Mouse (Mus musculus) brain, adult 10 weeks (tissue): ENCODE measurements around the gene Dpp6. TPM values are rescaled to one million over a fixed set of nuclear protein-coding genes. Genes with fewer than 3 reads are reported as not detected.

Experiments used
- polyA plus RNA-seq: library from polyadenylated mRNA; stranded (reverse); fragments of 350-450 nt; fragmentation: Illumina TruSeq; extraction: RNeasy Lipid Tissue Mini Kit (QIAGEN cat#74804); gene quantifications from one replicate; pipeline ENCODE4 v1.2.3, GENCODE M21; 2015; ENCODE audit warnings: low read depth, low replicate concordance

The Dpp6 gene
- polyA plus RNA-seq, result 135 TPM

DNA sequence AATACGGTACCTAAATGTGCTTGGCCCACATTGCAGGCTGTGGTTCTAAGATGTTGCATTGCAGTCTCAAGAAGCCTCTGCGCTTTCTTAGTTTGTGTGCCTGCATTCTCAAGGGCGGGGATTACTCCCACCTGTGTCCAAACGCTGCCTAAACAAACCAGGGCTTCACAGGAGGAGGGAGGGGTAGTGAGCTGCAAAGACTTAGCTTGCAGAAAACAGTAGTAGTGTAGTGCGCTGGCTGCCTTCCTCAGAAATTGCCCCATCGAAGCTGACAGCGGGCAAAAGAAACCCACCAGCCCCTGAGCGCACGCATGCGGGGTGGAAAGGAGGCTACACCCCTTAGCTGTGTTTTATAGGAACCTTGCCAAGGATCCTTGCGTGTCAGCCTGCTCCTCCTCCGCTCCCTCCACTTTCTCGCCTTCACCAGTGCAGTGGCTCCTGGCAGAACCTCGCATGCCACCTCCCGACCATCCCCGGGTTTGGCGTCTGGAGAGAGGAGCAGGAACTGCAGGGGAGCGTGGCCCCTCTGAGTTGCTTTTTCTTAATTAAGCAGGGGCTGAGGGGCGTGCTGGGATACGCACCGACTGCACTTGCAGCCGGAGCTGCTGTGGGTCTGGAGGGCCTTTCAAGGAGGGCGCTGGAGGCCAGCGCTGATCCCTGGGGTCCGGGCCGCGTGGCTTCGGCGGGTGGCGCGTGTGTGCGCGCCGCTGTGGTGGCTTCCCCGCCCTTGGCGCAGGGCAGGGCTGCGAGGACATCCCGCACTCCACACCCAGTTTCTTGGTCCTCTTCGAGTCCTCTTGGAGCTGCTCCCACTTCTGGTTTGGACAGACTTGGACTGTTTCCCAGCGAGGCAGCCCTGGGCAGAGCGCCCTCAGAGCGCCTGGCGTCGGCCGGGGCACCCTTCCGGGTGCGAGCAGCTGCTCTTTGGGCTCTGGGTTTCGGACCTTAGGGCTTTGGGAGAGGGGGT is at the start of gene Dpp6:
Gene Dpp6 (plus strand): TSS at position 229 of the 967 bp plus-strand sequence.

DNA sequence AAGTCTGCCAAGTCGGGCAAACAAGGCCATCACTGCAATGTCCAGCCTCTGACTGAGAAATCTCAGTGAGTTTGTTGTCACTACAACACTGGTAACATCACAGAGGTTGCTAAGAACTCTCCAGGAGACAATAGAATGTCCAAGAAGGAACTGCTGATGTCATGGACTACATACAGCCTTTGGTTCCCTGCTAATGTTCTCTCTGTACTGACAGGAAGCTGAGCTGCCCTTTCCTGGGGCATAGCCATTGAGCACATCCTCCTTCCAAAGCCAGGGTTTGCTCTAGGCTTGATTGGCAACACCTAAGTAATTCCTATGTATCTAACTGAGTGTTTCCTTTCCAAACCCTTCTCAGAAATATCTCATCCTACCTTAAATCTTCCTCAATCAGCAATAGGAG is 684.3 kb downstream of the Dpp6 start, which contains the start of gene Speer4b:
Gene Speer4b (minus strand): TSS at position 101 of the 400 bp plus-strand sequence.

